Mouse (Mus musculus): Measurements from ENCODE around the gene Neu2. TPM values are rescaled to one million over a fixed set of nuclear protein-coding genes. Genes with fewer than 3 reads are reported as not detected.

Neu2 gene
- polyA plus RNA-seq, 1 experiment from 2014 or later = not detected

- Histone ChIP-seq H3K27me3 (ENCODE audit: low read depth, poor library complexity, severe bottlenecking) (no peaks in the 10 kb centered on the region), H3K27ac (no peak overlapping the region), H3K36me3 (no peaks in the 10 kb centered on the region), H3K4me1 (no peaks in the 10 kb centered on the region; the same call in 1 of the 2 replicates), H3K9me3 (replicated peaks) (no peaks in the 10 kb centered on the region), H3K4me3 (no peak overlapping the region)
- no peak for DNase-seq (ENCODE audit: low spot score)
- WGBS = 80% methylated on average over 3 of the region's 3 CpGs
Observed at GRCm38 (mm10) chr1:87562967-87563366, 53.3 kb downstream of the Neu2 start.

GRCm38 (mm10) chr1:87565760-87566159 is 56.1 kb downstream of the Neu2 start:
- no peak for DNase-seq (ENCODE audit: low spot score)
- 87% methylated on average over 8 of the region's 8 CpGs for WGBS
- Histone ChIP-seq H3K27me3 (ENCODE audit: low read depth, poor library complexity, severe bottlenecking) (no peaks in the 10 kb centered on the region), H3K4me3 (no peak overlapping the region), H3K27ac (no peak overlapping the region), H3K36me3 (no peaks in the 10 kb centered on the region), H3K9me3 (replicated peaks) (no peaks in the 10 kb centered on the region), H3K4me1 (no peaks in the 10 kb centered on the region; the same call in 1 of the 2 replicates)

DNA sequence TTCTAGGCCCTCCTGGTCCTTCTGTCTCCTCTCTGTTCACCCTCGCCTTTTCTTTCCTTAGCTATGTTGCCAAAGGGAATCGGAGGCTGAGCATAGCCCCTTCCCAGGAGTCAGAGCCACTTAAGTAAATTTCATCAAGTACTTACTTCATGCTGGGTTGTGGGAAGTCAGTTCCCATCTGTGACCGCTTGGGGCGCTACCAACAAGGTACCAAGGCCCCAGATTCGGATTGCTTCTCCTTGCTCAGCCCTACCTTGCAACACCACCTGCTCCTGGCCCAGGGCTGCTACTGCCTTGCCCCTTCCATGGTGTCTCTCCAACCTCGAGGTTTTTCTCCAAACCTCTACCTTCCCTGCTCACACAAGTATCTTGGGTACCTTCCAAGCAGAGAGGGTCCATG is 58.7 kb downstream of the Neu2 start:
- 46% methylated on average over 6 of the region's 6 CpGs for WGBS
- no peak for DNase-seq (ENCODE audit: low spot score)
- no peaks in the 10 kb centered on the region for H3K36me3 ChIP-seq

DNA sequence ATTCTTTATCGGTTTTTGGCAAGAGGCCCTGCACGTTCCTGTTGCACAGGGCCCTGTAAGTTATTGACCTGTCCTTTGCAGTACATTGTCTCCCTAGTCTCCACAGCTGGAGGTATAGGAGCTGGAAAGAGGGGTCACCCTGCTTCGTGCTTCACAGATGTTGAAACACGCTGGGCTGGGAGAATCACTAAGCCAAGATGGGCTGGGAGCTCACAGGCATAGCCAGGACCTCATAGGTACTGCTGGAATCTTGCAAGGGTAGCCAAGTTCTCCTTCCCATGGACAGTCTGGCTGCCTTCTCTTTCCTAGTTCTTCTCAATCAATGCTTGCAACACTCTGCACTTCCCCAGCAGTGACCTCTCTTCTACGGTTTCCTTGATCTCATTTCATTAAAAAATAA is 63.6 kb downstream of the Neu2 start:
- DNase-seq (ENCODE audit: low spot score) = no peak
- WGBS = 82% methylated on average over 5 of the region's 5 CpGs
- no peaks in the 10 kb centered on the region for H3K27me3 ChIP-seq (ENCODE audit: low read depth, poor library complexity, severe bottlenecking)
- no peaks in the 10 kb centered on the region for H3K9me3 ChIP-seq (replicated peaks)
- H3K4me1 ChIP-seq = peaks cover 5% of the 10 kb centered on the region; the same call in 1 of the 2 replicates
- H3K36me3 ChIP-seq = no peaks in the 10 kb centered on the region
- no peak overlapping the region for H3K27ac ChIP-seq
- no peak overlapping the region for H3K4me3 ChIP-seq

More for the DNA sequence above, 58.7 kb downstream of the Neu2 start:
- no peaks in the 10 kb centered on the region for H3K9me3 ChIP-seq (replicated peaks)
- H3K27ac ChIP-seq = no peak overlapping the region
- no peak overlapping the region for H3K4me3 ChIP-seq
- no peaks in the 10 kb centered on the region for H3K27me3 ChIP-seq (ENCODE audit: low read depth, poor library complexity, severe bottlenecking)
- no peaks in the 10 kb centered on the region for H3K4me1 ChIP-seq

DNA sequence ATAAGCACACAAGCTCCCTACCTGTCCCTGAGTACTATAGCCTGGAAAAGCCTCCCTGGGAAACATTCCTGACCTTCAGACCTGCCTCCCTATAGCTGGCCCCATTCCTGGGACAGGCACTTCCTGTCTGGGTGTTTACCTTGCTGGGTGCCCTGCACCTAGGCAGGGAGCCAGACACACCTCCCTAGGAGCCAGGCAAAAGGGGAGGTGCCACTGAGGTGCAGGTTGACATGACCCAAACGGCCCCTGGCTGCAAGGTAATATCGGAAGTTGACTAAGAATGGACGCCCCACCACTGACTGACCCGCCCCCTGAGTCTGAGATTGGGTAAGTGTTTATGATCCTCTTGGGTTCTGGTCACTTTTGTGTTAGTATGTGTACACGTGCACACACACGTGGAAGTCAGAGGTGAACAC is 64.1 kb downstream of the Neu2 start, which contains the start of gene Ngef:
Gene Ngef (minus strand): TSS at position 71 of the 416 bp plus-strand sequence.
- WGBS = 81% methylated on average over 6 of the region's 6 CpGs
- H3K4me3 ChIP-seq = no peak within 1 kb of the TSS
- no peaks in the 10 kb centered on the region for H3K27me3 ChIP-seq (ENCODE audit: low read depth, poor library complexity, severe bottlenecking)
- H3K36me3 ChIP-seq = no peaks in the 10 kb centered on the region
- DNase-seq (ENCODE audit: low spot score) = no peak
- no peak within 1 kb of the TSS for H3K27ac ChIP-seq
- peaks cover 5% of the 10 kb centered on the region; the same call in 1 of the 2 replicates for H3K4me1 ChIP-seq
- no peaks in the 10 kb centered on the region for H3K9me3 ChIP-seq (replicated peaks)

DNA sequence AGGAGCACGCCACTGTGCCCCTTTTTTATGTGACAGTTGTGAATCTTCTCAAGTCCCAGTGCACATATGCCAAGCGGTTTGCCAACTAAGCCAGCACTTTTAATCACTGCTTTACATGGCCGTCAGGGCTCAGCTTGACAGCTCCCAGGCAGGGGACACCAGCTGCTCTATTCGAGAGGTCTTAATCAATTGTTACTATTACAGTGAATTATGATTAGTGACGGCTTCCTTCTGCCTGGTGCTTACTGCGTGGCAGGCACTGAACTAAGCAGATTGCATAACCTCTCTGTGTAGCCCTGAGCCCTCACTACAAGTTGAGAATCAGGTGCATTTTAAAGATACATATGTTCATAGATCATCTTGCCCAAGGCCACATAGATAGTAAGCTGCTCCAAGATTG is 64.7 kb downstream of the Neu2 start:
- Histone ChIP-seq H3K27me3 (ENCODE audit: low read depth, poor library complexity, severe bottlenecking) (no peaks in the 10 kb centered on the region), H3K4me3 (no peak overlapping the region), H3K36me3 (no peaks in the 10 kb centered on the region), H3K9me3 (replicated peaks) (no peaks in the 10 kb centered on the region), H3K27ac (no peak overlapping the region), H3K4me1 (peaks cover 5% of the 10 kb centered on the region; the same call in 1 of the 2 replicates)
- 81% methylated on average over 6 of the region's 6 CpGs for WGBS
- DNase-seq (ENCODE audit: low spot score) = no peak

DNA sequence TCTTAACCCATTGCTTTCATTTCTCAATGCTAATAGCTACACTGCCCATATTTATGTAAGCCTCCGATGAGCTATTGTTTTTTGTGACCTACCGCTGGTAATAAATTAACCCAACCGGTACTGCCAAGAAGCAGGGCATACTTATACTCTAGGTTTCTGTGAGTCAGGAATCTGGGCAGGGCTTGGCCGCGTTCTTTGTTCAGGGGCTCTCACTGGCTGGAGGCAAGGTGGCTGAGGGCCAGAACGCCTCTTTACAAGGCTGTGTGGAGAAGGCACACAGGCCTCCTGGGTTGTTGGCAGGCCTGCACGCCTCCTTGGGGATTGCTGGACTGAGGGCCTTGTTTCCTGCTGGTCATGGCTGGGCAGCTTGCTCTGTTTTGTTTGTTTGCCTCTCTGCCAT is 65.1 kb downstream of the Neu2 start:
- Histone ChIP-seq H3K4me3 (no peak overlapping the region), H3K36me3 (no peaks in the 10 kb centered on the region), H3K9me3 (replicated peaks) (no peaks in the 10 kb centered on the region), H3K4me1 (peaks cover 5% of the 10 kb centered on the region; the same call in 1 of the 2 replicates), H3K27ac (no peak overlapping the region), H3K27me3 (ENCODE audit: low read depth, poor library complexity, severe bottlenecking) (no peaks in the 10 kb centered on the region)
- WGBS = 81% methylated on average over 7 of the region's 7 CpGs
- no peak for DNase-seq (ENCODE audit: low spot score)

DNA sequence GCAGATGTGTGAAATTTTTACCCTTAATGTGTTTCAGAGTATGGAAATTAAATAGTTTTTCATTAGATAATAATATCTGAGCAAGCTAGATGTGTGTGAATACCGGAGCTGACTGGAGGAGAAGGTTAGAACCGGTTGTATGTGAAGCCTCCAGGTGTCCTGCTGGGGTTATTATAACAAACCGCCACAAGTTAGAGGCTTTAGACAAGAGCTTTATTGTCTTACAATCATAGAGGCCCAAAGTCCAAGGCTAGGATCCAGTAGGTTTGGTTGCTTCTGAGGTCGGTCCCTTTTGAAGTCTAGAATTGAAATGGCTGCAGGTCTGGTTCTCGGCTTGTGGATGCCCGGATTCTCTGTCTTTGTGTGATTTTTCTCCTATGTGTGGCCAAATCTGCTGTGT is 69.3 kb downstream of the Neu2 start:
- Histone ChIP-seq H3K27me3 (ENCODE audit: low read depth, poor library complexity, severe bottlenecking) (no peaks in the 10 kb centered on the region), H3K9me3 (replicated peaks) (no peaks in the 10 kb centered on the region), H3K27ac (no peak overlapping the region), H3K4me1 (peaks cover under 1% of the 10 kb centered on the region; the same call in 1 of the 2 replicates), H3K4me3 (no peak overlapping the region), H3K36me3 (no peaks in the 10 kb centered on the region)
- no peak for DNase-seq (ENCODE audit: low spot score)
- 94% methylated on average over 6 of the region's 6 CpGs for WGBS

- Histone ChIP-seq H3K27me3 (ENCODE audit: low read depth, poor library complexity, severe bottlenecking) (no peaks in the 10 kb centered on the region), H3K27ac (no peak overlapping the region), H3K9me3 (replicated peaks) (no peaks in the 10 kb centered on the region), H3K4me3 (no peak overlapping the region), H3K36me3 (no peaks in the 10 kb centered on the region), H3K4me1 (no peaks in the 10 kb centered on the region)
- DNase-seq (ENCODE audit: low spot score) = no peak
- WGBS = 1% methylated on average over 3 of the region's 3 CpGs
Observed at GRCm38 (mm10) chr1:87580824-87581223, 71.1 kb downstream of the Neu2 start.

- Histone ChIP-seq H3K27ac (no peak overlapping the region), H3K4me3 (no peak overlapping the region), H3K9me3 (replicated peaks) (no peaks in the 10 kb centered on the region), H3K36me3 (no peaks in the 10 kb centered on the region), H3K27me3 (ENCODE audit: low read depth, poor library complexity, severe bottlenecking) (no peaks in the 10 kb centered on the region), H3K4me1 (no peaks in the 10 kb centered on the region)
- DNase-seq (ENCODE audit: low spot score) = no peak
- WGBS = 92% methylated on average over 7 of the region's 7 CpGs
Observed at GRCm38 (mm10) chr1:87589162-87589561, 79.5 kb downstream of the Neu2 start.

- Histone ChIP-seq H3K4me3 (no peak overlapping the region), H3K9me3 (replicated peaks) (no peaks in the 10 kb centered on the region), H3K27ac (no peak overlapping the region), H3K27me3 (ENCODE audit: low read depth, poor library complexity, severe bottlenecking) (no peaks in the 10 kb centered on the region), H3K4me1 (no peaks in the 10 kb centered on the region), H3K36me3 (no peaks in the 10 kb centered on the region)
- no peak for DNase-seq (ENCODE audit: low spot score)
- 89% methylated on average over 8 of the region's 8 CpGs for WGBS
Observed at GRCm38 (mm10) chr1:87589980-87590379, 80.3 kb downstream of the Neu2 start.

DNA sequence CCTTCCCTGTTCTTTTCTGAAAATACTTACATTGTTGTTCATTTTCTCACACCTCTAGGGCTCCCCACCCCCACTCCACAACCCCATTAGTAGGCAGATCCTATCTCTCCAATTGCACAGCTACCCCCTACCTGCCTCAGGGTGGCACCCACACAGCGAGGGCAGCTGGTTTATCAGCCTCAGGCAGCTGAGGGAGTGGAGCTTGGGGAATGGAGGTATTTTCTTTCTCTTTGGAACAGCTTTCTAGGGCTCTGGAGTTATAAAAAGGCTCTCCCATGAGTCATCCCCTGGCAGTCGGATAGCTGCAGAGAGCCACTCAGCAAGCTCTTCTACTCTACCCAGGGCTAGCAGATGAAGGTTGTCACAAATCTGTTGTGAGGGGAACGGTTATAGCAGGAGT is 84.6 kb downstream of the Neu2 start:
- 84% methylated on average over 3 of the region's 3 CpGs for WGBS
- no peak overlapping the region for H3K27ac ChIP-seq
- H3K4me3 ChIP-seq = no peak overlapping the region
- no peaks in the 10 kb centered on the region for H3K9me3 ChIP-seq (replicated peaks)
- no peak for DNase-seq (ENCODE audit: low spot score)
- H3K4me1 ChIP-seq = no peaks in the 10 kb centered on the region
- H3K27me3 ChIP-seq (ENCODE audit: low read depth, poor library complexity, severe bottlenecking) = no peaks in the 10 kb centered on the region
- no peaks in the 10 kb centered on the region for H3K36me3 ChIP-seq

DNA sequence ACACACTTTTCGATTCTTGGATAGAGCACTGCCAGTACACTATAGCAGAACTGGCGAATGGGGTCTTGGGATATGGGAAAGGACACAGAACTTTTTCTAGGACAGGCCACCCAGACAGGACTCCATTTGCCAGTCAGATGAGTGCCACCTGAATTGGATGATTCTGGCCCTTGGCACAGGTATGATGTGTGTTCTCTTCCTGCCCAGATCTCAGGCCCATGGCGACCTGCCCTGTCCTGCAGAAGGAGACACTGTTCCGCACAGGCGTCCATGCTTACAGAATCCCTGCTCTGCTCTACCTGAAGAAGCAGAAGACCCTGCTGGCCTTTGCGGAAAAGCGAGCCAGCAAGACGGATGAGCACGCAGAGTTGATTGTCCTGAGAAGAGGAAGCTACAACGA is 85.0 kb downstream of the Neu2 start:
- H3K4me1 ChIP-seq = no peaks in the 10 kb centered on the region
- H3K27me3 ChIP-seq (ENCODE audit: low read depth, poor library complexity, severe bottlenecking) = no peaks in the 10 kb centered on the region
- H3K27ac ChIP-seq = no peak overlapping the region
- 91% methylated on average over 10 of the region's 10 CpGs for WGBS
- DNase-seq (ENCODE audit: low spot score) = no peak
- H3K36me3 ChIP-seq = no peaks in the 10 kb centered on the region
- no peak overlapping the region for H3K4me3 ChIP-seq
- no peaks in the 10 kb centered on the region for H3K9me3 ChIP-seq (replicated peaks)

DNA sequence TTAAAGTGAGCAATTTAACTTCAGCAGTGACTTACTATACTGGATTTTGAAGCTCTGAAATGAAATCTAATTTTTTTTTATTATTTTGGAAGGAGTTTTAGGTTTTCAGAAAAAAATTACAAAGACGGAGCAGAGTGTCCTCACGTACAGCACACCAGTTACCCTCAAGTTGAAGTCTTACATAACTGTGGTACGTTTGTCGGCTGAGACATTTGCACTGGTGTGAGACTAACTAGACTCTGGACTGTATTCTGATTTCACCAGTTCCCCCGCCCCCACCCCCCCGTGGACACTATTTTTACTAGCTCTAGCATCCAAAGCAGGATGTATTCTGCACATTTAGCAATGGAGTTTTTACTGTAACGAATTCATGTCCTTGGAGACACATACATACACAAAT is 90.8 kb downstream of the Neu2 start:
- Histone ChIP-seq H3K9me3 (replicated peaks) (no peaks in the 10 kb centered on the region), H3K27me3 (ENCODE audit: low read depth, poor library complexity, severe bottlenecking) (no peaks in the 10 kb centered on the region), H3K4me3 (no peak overlapping the region), H3K4me1 (no peaks in the 10 kb centered on the region), H3K36me3 (no peaks in the 10 kb centered on the region), H3K27ac (no peak overlapping the region)
- 79% methylated on average over 7 of the region's 7 CpGs for WGBS
- no peak for DNase-seq (ENCODE audit: low spot score)
